Mouse (Mus musculus): ENCODE measurements around the gene Adprh.
"Not testable (repeated sequence)": the region's sequence is repeated elsewhere in the genome, so short reads cannot be mapped to it uniquely, and the experiment has no call there.

Adprh gene

DNA sequence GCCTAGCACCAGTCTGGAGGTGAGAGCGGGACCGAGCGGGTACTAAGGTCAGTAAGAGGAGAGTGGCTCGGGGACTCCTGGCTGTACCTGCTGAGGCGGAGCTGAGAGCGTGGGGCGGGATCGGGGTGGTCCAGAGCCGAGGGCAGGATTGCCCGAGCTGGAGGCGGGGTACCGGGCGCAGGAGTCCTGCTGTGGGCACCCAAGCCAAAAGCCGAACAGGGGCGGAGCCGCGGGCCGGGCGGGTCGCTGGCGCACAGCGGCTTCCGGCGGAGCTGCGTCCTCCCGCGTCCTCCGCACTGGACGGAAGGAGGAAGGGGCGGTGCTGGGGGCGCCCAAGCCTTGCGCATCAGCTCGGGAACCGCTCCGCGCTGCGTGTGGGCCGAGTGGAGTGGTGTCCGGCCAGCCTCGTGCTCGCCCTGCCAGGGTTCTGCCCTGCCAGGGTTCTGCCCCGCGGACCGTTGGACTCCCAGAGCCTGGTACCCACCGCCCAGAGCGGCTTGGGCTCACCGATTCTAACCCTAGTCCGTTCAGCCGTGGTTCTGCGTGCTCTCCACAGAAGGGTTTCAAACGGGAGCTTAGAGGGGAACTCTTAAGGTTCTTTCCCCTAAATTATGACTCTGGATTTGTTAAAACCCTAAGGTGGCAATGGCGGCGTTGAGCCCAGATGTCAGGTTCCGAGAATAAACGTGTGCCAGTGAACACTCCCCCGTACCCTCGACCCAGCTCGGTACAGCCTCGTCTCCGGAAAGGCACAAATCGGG lies at the start of gene Adprh:
Gene Adprh, minus strand, starts transcription at position 262 of the 761 bp plus-strand sequence.
- peak; percentile 92 to 93 for DNase-seq (ENCODE audit: low spot score in 2 of 2)

DNA sequence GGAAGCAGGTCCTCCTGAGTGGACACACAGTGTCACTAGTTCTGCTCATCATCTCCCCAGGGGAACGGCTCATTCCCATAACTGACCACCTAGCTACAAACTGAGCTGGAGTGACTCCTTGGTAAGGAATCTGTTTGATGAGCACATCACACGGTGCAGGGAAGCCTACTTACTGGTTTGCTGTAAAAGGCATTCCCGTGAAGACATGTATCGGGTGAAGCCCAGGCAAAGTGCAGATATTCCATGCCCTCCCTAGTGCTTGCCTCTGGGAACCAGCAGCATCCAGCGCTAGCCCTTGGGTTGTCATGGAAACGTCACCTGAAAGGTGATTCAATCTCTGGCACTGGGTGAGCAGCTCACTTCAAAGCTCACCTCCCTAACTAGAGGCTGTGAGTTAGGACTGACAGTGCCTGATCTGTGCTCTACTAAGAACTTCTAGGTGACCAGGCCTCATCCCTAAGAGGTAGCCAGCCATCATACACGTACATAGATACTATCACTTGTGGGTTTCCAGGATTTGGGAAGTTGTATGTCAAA lies 44.2 kb upstream of the Adprh start:
- DNase-seq (ENCODE audit: low spot score in 2 of 2), result no peak

DNA sequence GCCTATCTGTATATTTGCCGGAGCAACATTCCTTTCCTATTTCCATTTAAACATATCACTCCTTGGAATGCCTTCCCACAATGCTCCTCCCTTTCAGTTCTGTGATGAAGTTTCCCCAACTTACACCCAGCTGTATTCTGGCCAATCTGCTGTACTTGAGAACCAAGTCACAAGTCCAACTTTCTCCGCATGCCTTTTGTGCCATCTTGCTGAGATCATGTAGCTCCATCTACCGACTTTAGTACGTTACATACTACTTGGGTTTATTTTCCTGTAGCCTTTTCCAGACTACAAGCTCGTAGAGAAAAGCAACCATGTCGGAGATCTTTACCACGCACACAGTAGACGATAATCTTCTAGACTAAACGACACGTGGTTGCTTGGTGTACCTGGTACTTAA lies 41.4 kb upstream of the Adprh start:
- no peak for DNase-seq (ENCODE audit: low spot score in 2 of 2)

DNA sequence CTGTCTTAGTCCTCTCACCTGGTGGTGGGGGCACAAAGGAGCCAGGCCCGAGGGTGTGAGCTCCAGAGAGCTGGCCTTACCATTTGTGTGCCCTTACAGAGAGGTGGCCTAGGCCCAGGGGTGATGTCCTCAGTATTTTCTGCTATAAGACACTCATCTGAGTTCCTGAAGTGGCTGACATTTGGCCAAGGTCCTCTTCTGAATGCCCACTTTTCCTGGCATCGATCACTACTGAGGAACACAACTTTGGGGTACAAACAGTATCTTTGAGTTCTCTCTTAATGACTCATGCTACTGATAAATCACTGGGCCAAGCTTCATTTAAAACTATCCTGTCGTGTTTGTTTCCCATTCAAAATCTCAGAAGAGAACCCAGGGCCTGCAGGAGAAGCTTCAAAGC lies 40.0 kb upstream of the Adprh start:
- DNase-seq (ENCODE audit: low spot score in 2 of 2), result no peak

DNA sequence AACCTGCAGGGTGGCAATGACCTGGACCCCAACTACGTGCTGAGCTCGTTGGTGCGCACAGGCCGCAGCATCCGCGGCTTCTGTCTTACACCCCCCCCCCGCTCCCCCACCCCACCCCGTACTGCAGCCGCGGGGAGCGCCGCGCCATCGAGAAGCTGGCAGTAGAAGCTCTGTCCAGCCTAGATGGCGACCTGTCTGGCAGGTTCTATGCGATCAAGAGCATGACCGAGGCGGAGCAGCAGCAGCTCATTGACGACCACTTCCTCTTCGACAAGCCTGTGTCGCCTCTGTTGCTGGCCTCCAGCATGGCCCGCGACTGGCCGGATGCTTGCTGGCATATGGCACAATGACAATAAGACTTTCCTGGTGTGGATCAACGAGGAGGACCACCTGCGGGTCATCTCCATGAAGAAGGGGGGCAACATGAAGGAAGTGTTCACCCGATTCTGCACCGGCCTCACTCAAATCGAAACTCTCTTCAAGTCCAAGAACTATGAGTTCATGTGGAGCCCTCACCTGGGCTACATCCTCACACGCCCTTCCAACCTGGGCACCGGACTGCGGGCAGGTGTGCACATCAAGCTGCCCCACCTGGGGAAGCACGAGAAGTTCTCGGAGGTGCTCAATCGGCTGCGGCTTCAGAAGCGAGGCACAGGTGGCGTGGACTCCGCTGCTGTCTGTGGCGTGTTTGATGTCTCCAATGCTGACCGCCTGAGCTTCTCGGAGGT lies 31.2 kb upstream of the Adprh start:
- DNase-seq (ENCODE audit: low spot score in 2 of 2), result no peak

DNA sequence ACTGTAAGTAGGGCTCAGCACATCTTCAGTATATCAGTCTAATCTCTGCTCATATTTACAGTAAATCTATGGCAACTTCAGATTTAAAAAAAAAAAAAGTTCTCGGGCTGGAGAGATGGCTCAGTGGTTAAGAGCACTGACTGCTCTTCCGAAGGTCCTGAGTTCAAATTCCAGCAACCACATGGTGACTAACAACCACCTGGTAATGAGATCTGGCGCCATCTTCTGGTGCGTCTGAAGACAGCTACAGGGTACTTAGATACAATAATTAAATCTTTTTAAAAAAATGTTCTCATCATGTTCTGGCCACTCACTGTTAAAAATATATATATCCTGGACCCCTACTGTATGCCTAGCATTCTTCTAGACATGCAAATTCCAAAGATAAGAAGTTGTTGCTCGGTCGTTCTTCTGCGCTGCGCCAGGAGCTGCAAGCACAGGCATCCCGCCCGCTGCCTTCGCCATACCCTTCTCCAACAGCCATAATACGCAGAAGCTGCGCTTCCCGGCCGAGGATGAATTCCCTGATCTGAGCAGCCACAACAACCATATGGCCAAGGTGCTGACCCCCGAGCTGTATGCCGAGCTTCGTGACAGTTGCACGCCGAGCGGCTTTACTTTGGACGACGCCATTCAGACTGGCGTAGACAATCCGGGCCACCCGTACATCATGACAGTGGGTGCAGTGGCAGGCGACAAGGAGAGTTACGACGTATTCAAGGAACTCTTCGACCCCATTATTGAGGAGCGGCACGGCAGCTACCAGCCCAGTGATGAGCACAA lies 30.5 kb upstream of the Adprh start:
- DNase-seq (ENCODE audit: low spot score in 2 of 2), result no peak

DNA sequence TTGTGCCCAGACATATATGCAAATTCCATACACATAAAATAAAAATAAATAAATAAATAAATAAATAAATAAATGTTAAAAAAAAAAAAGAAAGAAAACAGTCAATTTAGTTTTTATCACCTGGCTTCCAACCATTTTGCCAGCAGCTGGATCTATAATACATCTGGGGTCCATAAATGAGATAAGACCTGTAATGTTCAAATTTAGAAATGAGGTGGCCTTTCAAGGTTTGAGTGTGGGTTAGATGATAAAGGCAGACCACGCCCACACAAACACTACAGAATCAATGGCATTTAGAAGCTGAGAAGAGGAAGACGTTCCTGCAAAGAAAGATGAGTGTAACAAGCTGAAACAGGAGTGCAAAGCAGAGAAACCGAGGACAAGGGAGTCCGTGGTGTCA lies 28.8 kb upstream of the Adprh start:
- no peak for DNase-seq (ENCODE audit: low spot score in 2 of 2)

DNA sequence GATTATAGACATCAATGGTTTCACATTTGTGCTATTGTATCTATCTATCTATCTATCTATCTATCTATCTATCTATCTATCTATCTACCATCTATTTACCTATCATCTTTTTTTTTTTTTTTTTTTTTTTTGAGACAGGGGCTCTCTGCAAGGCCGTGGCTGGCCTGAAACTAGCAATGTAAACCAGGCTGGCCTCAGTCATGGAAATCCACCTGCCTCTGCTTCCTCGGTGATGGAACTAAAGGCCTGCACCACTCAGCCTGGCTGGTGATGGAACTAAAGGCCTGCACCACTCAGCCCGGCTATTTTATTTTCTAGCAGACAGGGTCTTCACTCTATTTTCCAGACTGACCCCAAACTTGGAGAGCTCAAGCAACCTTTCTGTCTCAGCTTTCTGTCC lies 25.8 kb upstream of the Adprh start:
- no peak for DNase-seq (ENCODE audit: low spot score in 2 of 2)

DNA sequence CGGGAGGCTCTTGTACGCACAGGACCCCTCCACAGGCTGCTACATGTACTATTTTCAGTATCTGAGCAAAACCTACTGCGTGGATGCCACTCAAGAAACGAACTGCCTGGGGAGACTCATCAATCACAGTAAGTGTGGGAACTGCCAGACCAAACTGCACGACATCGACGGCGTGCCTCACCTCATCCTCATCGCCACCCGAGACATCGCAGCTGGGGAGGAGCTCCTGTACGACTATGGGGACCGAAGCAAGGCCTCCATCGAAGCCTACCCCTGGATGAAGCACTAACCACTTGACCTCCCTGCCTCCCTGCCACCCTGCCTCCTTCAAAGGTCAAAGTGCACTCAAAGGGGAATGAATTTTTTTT lies 24.7 kb upstream of the Adprh start:
- DNase-seq (ENCODE audit: low spot score in 2 of 2), result not testable (repeated sequence)

DNA sequence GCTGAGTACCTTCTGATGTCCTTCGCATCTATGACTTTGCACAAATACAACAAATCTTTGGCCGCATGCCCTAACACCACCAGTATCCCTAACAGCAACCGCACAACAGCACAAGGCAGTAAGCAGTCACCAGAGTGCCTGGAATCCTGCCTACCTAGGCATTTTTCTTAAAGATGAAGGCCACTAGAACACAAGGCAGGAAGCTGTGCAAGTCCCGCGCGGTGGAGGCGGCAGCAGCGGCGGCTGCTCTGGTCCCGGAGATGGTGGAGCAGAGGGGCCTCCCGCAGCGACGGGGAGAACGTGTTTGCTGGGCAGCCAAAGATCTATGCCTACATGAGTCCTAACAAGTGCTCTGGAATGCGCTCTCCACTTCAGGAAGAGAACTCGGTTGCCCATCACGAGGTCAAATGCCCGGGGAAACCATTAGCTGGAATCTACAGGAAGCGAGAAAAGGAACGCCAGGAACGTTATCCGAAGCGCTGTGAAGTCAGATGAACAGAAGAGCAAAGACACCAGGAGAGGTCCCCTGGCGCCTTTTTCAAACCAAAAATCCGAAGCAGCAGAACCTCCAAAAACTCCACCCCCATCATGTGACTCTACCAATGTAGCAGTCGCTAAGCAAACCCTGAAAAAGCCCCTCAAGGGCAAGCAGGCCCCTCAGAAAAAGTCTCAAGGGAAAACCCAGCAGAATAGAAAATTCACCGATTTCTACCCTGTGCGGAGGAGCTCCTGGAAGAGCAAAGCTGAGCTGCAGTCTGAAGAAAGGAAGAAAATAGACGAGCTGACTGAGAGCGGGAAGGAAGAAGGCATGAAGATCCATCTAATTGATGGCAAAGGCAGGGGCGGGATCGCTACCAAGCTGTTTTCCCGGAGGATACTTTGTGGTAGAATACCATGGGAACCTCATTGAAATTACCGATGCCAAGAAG lies 24.1 kb upstream of the Adprh start:
- peak in 1 of 2 experiments; percentile 25 for DNase-seq (ENCODE audit: low spot score in 2 of 2)

DNA sequence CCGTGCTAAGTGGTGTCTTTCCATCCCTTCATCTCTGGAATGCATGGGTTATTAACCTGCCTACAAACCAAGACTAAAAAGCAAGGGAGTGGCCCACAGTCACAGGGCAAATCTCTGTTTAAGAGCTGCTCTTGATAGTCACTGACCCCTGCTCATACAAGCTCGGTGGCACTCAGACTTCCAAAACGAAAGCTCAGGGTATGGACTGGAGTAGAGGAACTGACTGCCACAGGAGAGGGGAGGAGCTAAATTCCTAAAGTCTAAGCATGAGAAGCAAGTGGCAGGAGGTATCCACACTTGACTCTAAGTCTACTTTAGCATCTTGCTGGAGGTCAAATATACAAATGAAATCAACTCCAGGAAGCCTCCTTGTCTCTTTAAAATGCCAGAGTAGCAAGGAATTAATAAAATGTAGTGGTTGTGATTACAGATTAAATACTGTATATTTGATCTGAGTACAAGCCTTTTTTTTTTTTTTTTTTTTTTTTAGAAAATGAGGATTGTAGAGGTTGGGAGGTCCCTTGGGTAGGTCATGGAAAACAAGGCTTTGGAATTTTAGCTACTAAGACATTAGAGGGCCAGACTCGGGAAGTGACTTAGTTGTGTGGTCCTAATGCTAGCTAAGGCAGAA lies 23.3 kb upstream of the Adprh start:
- no peak for DNase-seq (ENCODE audit: low spot score in 2 of 2)

DNA sequence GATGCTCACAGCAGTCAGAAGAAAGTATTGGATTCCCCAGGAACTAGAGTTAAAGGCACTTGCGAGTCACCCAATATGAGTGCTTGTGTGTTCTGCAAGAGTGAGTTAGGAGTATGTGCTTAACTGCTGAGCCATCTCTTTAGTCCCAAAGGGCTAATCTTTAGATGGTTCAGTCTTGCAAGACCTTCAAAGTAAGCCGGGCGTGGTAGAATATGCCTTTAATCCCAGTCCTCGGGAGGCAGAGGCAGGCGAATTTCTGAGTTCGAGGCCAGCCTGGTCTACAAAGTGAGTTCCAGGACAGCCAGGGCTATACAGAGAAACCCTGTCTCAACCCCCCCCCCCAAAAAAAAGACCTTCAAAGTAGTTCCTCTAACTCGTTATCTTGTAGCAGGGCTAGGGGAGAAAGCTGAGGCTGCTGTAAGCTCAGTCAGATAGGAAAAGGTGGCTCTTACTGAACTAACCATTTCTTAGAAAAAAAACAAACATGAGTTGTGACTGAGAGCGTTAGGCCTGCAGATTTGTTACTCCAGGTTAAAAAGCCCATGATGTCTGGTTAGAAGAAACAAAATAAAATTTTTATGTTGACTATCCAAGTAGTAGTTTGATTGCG lies 22.3 kb upstream of the Adprh start:
- no peak for DNase-seq (ENCODE audit: low spot score in 2 of 2)

DNA sequence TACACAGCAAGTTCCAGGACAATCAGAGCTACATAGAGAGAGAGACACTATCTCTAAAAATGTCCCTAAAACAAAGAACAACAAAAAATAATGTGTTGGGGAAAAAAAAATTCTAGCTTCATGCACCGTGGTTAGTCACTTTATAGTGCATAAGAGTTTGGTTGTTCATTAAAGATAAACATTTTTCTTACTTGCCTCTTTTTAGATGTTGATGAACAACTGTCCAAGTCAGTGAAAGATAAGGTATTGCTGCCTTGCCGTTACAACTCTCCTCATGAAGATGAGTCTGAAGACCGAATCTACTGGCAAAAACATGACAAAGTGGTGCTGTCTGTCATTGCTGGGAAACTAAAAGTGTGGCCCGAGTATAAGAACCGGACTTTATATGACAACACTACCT lies 21.2 kb upstream of the Adprh start:
- no peak for DNase-seq (ENCODE audit: low spot score in 2 of 2)

DNA sequence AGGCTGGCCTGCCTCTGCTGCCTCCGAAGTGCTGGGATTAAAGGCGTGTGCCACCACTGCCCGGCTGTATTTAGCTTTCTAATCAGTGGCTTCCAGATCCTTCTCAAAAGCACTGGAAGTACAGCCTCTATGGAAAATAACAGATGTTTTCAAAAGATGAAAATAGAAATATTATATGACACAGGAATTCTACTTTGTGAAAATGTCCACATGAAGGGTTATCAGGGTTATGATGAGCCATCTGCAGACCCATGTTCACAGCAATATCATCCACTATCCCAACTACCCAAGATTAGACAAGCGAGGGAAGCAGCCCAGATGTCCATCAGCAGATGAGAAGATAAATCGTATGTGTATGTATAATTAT lies 20.0 kb upstream of the Adprh start:
- no peak for DNase-seq (ENCODE audit: low spot score in 2 of 2)

DNA sequence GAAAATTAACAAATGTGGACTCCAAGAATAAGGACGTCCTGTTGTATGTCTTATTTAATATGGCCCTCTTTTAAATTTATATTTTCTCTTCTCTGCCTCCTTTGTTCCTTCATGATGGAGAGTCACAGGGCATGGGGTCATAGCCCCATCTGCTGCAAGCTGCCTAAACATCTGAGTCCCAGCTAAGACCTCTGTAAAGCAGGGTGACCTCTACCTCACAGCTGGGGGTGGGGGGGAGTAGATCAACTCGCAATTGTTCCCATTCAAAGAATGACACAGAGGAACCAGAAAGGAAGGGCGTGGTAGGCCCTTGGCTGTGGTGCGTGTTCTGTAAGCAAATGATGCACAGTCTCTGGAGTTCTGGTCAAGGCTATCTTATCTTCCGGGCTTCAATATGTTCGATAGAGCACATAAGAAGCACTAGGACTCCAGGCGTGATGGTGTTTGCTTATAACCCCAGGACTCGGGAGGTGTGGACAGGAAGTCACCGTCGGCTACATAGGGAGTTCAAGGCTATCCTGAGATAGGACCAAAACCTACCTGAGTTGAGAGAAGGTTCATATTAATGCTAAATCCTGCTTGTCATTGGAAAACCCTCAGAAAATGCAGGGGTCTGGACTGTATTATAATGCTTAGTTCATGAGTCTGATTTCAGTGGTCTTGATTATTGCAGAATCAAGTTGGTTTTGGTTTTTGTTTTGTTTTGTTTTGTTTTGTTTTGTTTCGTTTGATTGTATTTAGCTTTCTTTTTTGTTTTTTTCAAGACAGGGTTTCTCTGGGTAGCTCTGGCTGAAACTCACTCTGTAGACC lies 19.4 kb upstream of the Adprh start:
- DNase-seq (ENCODE audit: low spot score in 2 of 2), result no peak

DNA sequence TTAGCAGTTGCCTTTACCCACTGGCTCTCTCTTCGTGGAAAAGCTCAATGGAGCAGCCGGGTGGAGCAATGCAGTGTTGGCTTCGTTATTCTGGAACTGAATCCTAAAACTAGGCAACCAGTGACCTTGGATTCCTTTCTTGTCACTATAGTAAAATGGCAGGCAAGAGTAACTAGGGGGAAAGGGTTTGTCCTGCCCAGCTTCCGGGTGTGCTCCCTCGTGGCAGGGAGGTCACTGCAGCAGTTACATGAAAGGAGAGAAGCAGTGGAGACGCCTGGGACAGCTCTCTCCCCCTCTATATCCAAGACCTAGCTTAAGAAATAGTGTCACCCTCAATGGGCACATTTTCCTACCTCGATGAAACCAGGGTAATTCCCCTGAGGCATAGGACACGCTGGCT lies 16.9 kb upstream of the Adprh start:
- no peak for DNase-seq (ENCODE audit: low spot score in 2 of 2)

DNA sequence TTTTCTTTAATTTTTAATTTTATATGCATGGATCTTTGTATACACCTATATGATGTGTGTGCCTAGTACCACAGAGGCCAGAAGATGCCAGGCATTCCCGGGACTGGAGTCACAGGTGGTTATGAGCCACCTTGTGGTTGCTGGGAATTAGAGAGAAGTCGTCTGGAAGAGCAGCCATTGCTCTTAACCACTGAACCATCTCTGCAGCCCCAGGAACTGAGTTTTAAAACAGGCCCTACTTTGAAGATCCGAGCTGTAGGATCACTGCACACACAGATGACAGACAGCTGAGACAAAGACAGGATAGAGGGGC lies 16.2 kb upstream of the Adprh start:
- DNase-seq (ENCODE audit: low spot score in 2 of 2), result no peak

DNA sequence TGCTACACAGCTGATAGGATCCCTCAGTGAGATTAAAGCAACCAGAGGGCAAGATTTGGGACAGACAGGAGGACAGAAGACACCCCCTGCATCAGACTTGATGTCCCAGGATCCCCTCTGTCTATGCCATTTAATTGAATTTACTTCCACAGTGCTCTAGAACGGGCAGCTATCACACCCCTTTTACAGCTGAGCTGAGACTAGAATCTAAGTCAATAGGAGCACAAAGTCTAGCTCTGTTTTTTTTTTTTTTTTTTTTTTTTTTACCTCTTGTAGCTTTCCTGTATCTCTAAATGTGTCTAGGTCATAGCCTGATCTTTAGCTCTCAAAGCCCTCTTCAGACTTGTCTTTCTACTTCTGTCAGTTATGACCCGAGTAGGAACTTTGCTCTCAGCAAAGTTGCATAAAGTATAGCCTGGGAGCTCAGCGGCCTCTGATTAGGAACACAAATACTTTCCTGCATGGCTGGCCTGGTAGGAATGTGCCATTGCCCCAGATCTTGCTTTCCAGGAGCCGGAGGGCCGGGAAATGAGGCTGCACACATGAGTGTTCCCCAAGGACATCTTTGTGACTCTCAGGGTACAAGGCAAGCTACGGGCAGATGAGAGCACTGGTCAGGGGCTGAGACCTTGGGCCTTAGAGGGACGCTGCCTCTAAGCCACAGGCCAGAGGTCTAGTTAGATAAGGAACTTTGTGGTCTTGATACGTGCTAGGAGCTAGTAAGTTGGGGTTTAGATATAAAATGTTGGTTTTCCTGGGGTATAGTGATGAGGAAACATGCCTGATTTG lies 15.6 kb upstream of the Adprh start:
- DNase-seq (ENCODE audit: low spot score in 2 of 2), result no peak

Data from urinary bladder, postnatal 4 days (tissue).